Mouse (Mus musculus): ENCODE results near the gene Bmpr1b.

Bmpr1b gene

GRCm38 (mm10) chr3:142114762-142115316, 54.4 kb downstream of the Bmpr1b start:
- in situ Hi-C loops (cut with MboI; ENCODE audit: unreplicated experiment in 2 of 2) = no loop called here

DNA sequence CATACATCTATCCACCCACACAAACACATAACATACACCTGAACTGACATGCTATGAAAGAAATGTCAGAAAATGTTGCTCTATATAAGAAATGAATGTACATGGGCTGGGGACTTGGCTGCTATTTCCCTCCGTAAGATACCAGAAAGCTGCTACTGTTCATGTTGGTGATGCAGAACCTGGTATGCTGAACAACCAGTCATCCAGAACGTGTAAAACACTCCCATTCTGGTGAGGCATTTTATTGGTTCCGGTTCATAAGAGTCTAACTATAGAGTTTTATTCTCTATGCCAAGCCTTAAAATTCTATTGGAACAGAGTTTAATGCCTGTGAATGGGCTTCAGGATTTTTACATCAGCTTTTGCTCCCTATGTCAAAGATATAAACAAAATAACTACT, 55.0 kb downstream of the Bmpr1b start:
- in situ Hi-C loops (cut with MboI; ENCODE audit: unreplicated experiment in 2 of 2) = no loop called here

GRCm38 (mm10) chr3:142113208-142113607, 56.0 kb downstream of the Bmpr1b start:
- in situ Hi-C loops (cut with MboI; ENCODE audit: unreplicated experiment in 2 of 2) = no loop called here

DNA sequence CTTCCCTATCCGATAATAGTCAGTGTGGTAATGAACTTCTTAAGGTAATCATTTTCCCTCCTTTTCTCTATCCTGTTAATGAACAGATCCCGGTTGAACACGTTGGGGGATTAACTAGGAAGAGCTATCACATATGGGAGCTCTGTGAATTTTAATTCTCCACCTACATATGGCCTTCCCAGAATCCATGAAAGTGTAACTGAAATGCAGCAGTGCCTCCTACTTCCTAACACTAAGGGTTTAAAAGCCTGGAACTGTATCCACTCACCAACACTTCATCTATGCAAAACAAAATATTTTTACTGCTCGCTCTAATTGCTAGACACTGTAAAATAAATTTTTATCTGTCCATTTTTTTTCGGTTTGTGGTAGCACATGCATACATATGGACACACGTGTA, 63.0 kb downstream of the Bmpr1b start:
- in situ Hi-C loops (cut with MboI; ENCODE audit: unreplicated experiment in 2 of 2) = no loop called here

DNA sequence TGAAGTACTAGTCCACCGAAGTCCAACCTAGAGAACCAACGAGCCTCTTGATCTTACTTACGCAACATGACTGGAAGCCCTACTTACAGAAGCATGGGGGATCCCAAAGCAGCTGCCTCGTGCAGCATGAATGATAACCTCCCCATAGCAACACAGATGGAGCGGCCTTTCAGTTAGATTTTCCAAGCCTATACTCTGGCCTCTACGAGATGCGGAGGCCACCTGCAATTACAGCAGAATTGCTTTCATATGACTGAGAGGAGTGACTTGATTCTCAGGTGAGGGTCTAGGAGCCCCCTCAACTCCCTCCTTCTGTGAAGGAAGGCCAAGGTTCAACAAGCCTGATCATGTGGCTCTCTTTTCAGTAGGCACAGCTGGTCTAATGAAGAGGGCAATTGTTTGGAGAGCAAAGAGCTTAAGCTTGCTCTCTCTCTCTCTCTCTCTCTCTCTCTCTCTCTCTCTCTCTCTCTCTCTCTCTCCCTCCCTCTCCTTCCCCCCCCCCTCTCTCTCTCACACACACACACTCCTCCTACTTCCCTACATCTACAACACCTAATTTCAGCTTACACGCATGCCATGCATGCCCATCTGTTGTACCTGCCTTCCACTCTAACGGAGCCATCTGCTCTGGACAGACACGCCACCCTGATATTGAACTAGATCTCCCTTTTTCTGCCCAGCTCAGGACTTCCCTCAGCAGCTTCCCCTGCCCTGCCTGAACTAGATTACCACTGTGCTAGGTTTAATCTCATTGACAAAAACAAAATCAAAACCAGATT, 65.0 kb downstream of the Bmpr1b start:
- in situ Hi-C loops (cut with MboI; ENCODE audit: unreplicated experiment in 2 of 2) = no loop called here

GRCm38 (mm10) chr3:142103622-142104021, 65.6 kb downstream of the Bmpr1b start:
- in situ Hi-C loops (cut with MboI; ENCODE audit: unreplicated experiment in 2 of 2) = no loop called here

DNA sequence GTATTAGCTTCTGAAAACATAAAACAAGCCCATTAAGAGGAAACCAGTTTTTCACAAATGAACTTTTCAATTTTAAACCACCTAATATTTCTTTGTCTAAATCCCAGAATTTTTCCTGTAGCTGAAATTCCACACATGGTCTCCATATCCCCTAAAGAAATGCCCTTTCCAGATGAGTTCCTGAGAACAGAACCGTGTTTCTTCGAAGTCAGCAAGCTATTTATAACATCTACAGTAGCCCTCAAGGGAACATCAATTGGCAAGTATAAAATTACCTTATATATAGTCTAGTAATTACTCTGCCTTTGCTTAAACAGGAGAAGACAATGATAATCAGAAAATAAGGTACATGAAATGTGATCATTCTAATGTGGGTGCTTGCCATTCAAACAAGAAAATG, 70.1 kb downstream of the Bmpr1b start:
- in situ Hi-C loops (cut with MboI; ENCODE audit: unreplicated experiment in 2 of 2) = no loop called here

GRCm38 (mm10) chr3:142094049-142094448, 75.2 kb downstream of the Bmpr1b start:
- in situ Hi-C loops (cut with MboI; ENCODE audit: unreplicated experiment in 2 of 2) = no loop called here

DNA sequence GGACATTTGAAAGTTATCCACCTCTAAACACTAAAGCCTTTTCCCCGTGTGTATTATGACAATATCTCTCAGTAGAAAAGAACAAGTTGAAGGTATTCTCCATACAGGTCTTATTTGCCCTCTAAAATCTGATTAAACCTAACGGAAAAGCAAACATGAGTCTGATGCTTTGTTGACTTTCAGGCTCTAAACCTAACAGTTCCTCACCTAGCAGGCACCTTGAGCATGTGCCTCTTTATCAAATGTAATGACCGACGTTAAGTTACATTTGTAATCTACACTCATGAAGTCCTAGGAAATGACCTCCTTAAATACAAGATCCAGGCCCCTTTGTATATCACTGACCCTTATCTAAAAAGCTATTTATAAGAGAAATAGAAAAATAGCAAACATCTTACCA, 79.5 kb downstream of the Bmpr1b start:
- in situ Hi-C loops (cut with MboI; ENCODE audit: unreplicated experiment in 2 of 2) = no loop called here

DNA sequence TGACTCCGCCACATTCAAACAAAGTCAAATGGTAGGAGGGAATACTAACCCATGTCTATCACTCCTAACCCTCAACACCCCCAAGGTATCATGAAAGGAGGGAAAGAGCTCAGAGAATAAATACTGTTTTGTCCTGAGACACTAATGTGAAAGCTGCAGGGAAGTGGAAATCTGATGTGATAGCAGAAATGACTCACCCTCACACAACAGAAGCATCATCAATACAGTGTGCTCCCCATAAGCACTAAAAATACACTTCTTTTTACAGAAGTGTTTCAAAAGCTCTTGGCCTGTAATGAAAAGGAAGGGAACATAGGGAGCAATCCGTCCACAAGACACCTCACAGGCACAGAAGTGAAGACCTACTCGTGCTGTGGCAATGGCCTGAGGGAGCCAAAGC, 83.3 kb downstream of the Bmpr1b start:
- in situ Hi-C loops (cut with MboI; ENCODE audit: unreplicated experiment in 2 of 2) = no loop called here

- in situ Hi-C loops (cut with MboI; ENCODE audit: unreplicated experiment in 2 of 2) = no loop called here
Observed at GRCm38 (mm10) chr3:142084091-142084490, 85.1 kb downstream of the Bmpr1b start.

DNA sequence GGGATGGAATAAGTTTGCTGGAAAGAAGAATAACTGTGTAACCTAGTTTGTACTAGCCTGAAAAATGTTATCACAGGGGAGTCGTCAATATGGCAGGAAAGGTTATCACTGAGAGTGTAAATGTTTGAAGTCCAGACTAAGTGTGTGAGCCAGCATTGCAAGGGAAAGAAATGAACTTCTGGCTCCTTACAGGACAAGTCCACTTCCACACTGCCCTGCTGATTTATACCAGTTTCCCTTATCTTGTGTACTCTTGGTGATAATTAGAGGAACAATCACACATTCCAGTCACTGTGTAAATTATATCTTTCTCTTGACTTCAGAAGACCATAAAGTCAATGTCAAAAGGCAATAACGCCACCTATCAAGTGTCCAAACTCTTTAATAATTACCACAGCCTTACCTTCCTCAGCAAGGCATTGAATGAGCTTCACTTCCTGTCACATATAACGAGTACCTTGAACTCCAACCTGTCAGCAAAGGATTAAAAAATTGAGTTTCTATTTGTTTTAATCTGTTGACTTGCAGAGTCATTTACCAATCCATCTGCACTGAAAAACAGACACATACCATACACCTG, 91.4 kb downstream of the Bmpr1b start:
- in situ Hi-C loops (cut with MboI; ENCODE audit: unreplicated experiment in 2 of 2) = no loop called here

DNA sequence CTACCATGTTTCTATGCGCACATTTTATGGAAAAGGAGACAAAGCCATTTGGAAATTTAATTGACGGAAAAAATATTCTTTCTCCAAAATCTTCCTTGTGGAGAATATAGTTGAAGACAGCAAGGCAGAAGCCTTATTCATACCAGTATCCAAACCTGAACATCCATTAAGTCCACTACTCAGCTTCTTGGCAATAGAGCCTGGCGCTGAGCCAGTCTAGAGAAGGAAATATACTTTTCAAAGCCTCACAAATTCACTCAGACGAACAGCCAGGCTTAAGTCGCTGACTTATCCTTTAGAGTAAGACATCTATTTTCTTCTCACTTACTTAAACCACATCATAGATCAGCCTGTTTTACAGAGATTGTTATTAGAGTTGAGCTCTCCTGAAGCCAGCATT, 97.6 kb downstream of the Bmpr1b start:
- in situ Hi-C loops (cut with MboI; ENCODE audit: unreplicated experiment in 2 of 2) = no loop called here

- in situ Hi-C loops (cut with MboI; ENCODE audit: unreplicated experiment in 2 of 2) = no loop called here
Observed at GRCm38 (mm10) chr3:142066792-142067346, 102.4 kb downstream of the Bmpr1b start.

- in situ Hi-C loops (cut with MboI; ENCODE audit: unreplicated experiment in 2 of 2) = no loop called here
Observed at GRCm38 (mm10) chr3:142065111-142065510, 104.1 kb downstream of the Bmpr1b start.

GRCm38 (mm10) chr3:142063536-142064226, 105.5 kb downstream of the Bmpr1b start:
- in situ Hi-C loops (cut with MboI; ENCODE audit: unreplicated experiment in 2 of 2) = no loop called here

- in situ Hi-C loops (cut with MboI; ENCODE audit: unreplicated experiment in 2 of 2) = no loop called here
Observed at GRCm38 (mm10) chr3:142061267-142061666, 108.0 kb downstream of the Bmpr1b start.

DNA sequence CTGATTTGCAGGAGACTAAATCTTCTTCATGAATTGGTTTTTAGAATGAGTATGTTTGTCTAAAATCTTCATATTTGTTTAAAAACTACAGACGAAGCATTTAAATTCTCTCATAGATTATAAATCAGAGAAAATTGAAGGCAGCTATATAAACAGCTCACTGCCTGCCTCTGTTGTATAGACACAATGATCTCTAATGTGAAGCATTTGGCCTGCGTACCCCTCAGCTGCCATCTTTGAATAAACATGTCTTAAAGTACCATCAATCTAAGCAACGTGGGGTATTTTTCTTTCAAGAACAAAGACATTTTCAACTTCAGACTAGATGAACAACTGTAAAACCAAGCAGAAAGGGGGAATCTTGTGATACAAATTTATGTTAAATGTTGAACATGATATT, 109.3 kb downstream of the Bmpr1b start:
- in situ Hi-C loops (cut with MboI; ENCODE audit: unreplicated experiment in 2 of 2) = no loop called here

DNA sequence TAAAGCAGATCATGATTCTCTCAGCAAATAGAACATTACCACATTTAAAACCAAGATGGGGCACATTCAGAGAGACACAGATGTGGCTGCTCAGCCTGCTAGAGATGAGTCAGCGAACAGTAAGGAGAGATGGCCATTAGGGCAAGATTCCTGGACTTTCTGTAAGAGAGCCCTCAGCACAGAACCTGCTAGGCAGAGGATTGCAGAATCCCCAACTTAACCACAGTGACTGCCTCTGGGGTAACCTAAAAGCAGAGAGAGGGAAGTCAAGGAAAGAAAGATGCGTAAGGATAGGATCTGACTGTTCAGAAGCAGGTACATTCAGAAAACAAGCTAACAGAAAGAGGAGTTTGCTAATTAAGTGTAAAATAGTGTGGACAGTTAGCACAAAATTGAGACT, 118.5 kb downstream of the Bmpr1b start:
- in situ Hi-C loops (cut with MboI; ENCODE audit: unreplicated experiment in 2 of 2) = no loop called here

GRCm38 (mm10) chr3:142049610-142050009, 119.6 kb downstream of the Bmpr1b start:
- in situ Hi-C loops (cut with MboI; ENCODE audit: unreplicated experiment in 2 of 2) = loop anchor here in 1 of 2 experiments (25.0 kb wide), 1 partner anchor 413 kb away; no protein-coding TSS in a partner anchor

- in situ Hi-C loops (cut with MboI; ENCODE audit: unreplicated experiment in 2 of 2) = loop anchor here in 1 of 2 experiments (25.0 kb wide), 1 partner anchor 413 kb away; no protein-coding TSS in a partner anchor
Observed at GRCm38 (mm10) chr3:142049093-142049492, 120.1 kb downstream of the Bmpr1b start.
